Mouse (Mus musculus) urinary bladder, adult 18-20 months (tissue): ENCODE measurements around the gene Trmt1.

Experiments used
- DNase-seq, 2 experiments: peaks; one replicate each; pipeline ENCODE4 v3.0.0; 2022; ENCODE audit warnings: low spot score in 2 of 2, mixed read lengths in 2 of 2

The Trmt1 gene

DNA sequence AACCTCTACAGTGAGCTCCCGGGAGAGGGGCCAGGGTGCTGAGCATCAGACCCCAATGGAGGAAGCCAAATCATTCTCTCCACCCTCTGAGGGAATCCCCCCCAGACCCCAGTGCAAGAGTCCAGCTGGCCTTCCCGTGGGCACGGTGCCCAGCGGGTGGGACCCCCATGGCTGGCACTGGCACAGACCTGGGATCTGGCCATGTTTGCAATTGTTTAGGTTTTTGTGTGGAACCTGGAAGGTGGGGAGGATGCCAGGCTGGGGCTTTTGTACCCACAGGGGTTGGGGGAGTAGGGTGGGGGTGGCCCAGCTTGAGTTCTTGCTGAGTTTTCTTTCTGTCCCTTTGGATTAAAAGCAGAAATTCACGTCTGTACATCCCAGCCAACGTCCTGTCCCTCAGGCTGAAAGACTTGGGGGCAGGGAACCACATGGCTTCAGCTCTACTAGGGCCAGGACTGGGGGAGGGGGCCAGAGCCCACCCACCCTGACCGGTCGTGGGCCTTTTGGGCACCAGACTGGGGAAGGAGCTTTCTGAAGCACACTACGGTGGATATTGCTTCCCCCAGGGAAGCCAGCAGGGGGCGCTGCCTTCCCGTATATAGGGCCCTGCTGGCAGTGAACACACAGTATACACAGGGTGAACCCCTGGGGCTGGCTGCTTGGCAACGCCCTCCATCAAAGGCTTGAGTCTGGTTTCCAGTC, 22.8 kb downstream of the Trmt1 start:
- peak; percentile 70 to 77 for DNase-seq

DNA sequence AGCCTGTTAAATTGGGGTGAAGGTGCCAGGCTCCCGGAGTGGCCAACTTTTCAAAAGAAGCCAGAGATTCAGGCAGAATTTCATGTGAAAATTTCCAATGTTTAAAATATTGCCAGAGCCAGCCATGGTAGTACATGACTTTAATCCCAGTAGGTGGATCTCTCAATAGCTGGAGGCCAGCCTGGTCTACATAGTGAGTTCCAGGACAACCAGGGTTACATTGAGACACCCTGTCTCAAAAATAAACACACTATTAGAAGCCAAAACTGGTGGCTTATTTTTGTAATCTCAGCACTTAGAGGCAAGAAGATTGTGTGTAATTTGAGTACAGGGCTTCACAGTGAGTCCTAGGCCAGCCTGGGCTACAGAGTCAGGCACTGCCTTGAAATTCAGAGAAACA, 23.8 kb downstream of the Trmt1 start:
- DNase-seq = no peak

DNA sequence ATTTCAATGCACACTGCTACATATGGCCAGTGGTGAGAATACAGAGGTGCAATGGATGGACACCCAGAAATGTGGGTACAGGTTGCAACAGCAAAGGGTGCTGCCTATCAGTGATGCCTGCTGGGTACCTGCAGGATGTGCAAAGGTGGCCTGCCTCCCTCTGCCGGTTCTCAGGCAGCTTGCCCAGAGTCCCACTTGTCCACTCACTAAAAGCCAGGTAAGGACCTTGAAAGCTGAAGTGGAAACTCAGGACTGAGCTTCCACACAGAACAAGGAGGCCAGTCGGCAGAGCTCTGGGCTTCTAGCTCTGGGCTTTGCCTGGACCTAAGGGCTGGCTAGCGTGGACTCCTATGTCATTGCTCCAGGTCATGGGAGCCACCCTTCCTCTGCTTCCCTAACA, 25.2 kb downstream of the Trmt1 start:
- no peak for DNase-seq

DNA sequence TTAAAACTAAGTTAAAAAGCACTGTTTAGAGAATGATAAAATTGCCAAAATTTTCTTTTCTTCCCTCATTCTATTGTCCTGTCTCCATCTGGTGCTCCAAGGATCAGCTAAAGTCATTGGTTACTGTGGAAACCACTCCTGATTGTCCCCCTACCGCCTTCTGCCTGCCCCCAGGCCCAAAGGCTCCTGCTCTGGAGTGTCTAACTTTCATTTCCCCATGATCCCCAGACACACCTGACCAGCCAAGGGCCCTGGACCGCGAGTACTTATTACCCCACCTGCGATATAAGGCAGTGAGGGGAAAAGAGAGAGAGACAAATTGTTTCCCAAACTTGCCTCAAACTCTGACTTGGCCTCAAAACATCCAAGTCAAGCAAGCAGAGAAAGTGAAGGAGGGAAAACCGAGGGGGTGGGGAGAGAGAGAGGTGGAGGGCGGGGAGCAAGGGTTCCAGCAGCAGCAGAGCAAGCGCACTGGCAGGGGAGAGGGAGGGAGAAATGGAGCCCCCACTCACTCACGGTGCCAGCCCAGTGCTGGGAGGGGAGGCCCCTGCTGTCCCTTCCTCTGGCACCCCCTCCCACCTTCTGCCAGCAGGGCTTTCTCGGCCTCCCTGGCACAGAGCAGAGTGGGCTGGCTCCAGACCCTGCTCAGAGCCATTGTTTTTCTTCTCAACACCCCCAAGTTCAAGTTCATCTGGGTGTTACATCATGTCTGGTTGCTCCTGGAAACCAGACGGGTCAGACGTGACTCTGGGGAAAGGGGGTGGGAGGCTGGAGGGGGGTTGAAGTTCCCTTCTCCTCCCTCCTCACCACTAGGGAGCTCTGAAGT, 26.0 kb downstream of the Trmt1 start:
- no peak for DNase-seq

DNA sequence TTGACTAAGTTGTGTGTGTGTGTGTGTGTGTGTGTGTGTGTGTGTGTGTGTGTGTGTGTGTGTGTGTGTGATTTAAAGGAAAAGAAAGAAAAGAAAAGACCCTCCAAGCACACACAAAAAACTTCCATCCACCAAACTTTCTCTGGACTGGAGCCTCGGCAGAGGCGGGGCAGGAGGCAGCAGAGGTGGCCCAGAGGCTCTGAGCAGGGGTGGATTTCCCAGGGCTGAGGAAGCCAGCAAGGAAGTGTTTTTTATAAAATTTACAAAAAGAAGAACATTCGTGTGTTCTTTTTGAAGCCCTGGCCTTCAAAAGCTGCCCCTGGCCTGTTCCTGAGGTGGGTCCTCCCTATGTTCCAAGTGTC, 26.6 kb downstream of the Trmt1 start:
- DNase-seq = no peak

DNA sequence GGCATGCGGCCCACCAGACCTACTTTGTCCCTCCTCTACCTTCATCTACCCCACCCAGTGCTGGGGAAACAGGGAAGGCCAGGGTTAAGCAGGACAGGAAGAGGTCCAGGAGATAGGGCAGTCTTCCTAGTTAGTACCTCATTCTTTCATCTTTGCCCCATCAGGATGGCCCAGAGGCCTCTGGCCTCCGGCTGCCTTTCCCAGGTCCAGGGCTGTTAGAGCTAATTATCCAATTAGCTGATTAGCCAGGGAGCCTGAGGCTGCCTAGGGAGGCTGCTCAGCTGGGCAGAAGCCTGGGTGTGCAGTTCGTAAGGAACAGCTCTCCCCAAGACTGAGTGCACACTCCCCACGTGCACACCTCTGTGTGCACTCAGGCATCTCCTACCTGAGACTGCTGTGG, 27.3 kb downstream of the Trmt1 start:
- DNase-seq = no peak

DNA sequence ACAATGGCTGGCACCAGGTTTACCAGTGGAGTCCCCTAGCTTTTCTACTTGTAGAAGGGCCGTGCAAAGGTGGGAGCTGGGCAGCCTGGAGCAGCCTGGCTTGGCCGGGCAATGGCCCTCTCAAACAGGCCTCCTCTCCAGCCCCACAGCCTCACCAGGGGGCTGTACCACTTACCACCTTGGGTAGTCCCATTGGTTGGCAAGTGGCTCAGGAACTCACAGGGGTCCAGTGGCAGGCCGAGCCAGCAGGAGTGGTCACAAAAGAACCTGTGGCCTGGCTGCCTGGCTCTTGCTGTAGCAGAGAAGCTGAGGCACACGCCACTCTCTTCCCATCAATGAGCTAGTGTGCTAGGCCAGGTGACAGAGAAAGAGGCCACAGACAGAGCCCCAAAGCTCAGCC, 28.1 kb downstream of the Trmt1 start:
- no peak for DNase-seq

DNA sequence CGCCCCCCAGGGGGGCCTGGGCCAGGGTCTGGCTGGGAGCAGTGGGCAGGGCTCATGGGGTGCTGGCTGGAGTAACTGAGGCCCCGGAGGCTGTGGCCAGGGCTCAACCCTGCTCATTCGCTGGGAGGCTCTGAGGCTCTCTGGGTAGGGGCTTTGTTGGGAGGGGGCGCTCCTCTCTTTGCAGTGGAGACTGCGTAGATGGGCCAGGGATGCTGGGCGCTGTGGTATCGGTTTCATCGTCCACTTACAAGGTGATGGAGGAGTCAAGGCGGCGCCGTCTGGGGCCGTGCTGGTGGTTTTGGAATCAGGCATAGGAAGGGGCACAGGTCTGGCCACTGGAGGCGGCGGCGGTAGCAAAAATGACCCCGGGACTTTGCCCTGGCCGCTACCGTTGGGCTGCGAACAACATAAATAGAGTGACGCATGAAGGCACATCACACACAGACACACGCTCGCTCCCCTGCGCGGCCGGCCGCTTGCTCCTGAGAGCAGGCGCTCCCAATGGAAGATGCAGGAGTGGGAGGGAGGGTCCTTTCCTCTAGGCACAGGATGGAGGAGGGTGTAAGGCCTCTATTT, 29.9 kb downstream of the Trmt1 start:
- DNase-seq = no peak

DNA sequence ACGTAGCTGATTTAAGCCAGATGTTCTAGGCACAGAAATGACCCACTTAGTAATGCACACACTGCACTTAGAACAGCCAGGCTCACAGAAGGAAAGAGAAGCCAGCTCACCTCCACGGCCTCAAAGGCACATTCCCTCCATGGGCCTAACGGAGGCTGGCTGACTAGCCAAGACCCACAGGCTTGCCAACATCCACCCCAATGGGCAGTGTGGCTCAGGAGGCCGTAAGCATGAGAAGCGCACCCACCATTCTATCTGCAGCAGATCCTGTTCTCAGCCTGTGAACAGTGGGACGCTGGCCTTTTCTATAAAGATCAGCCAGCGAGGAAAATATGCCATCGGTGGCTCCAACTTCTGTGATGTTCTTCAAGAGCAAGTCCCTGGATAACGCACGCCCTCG, 30.7 kb downstream of the Trmt1 start:
- no peak for DNase-seq

DNA sequence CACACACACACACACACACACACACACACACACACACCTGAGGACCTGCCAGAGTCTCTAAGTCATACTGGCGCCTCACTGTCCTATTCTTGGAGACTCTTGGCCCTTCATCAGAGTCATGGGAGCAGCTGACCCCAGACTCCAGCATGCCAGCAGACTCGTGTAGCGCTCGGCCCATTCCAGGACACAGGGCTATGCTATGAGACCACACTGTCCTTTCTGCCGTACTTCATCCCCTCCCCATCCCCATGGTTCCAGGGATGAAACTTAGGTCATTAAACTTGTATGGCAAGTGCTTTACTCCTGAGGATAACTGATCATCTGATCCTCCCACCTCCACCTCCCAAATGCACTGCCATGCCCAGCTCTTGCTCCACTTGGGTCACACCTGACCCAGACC, 32.4 kb downstream of the Trmt1 start:
- DNase-seq = no peak

DNA sequence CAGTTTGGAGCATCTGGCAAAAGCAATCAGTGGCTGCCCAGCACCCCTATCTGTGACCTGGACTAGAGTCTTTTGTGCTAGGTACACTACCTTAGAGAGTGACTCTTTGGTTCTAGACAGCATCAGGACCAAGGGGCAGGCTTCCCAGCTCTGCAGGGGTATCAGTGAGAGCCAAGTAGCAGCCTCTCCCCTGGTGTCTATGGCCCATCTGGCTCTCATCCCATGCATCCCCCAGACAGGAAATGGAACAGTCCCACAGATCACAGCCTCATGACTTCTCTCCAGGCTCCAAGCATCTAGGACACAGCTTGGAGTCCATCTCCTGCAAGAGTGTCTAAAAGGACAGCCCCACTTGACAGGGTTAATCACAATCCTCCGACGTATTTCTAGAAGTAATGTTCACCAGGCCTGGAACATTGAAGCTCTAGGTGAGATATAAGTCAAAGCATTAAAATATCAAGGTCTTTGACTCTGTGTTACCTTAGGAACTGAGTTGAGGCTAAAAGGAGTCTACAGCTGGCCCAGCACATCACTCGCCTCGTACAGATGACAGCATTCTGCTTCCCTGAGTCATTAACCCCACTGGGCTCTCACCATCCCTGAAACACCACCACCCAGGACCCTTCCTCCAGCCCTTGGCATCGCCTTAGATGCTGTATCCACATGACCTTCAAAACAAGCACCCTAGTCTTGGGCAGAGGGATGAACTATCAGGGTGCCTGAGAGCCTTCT, 33.0 kb downstream of the Trmt1 start:
- DNase-seq = no peak

DNA sequence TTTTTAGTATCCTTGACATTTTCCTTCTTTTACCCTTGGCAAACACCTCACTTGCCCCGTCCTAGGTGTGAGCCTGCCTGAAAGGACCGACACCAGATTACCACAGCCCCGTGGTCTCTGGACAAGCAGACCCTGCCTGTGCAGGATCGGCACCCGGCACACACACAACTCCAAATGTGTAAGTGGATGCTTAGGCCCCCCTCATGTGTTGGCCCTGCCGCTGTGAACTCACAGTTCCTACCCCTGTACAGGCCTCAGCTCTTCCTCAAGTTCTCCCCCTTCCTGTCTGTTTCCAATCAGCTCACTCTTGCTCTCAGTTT, 36.4 kb downstream of the Trmt1 start:
- no peak for DNase-seq

DNA sequence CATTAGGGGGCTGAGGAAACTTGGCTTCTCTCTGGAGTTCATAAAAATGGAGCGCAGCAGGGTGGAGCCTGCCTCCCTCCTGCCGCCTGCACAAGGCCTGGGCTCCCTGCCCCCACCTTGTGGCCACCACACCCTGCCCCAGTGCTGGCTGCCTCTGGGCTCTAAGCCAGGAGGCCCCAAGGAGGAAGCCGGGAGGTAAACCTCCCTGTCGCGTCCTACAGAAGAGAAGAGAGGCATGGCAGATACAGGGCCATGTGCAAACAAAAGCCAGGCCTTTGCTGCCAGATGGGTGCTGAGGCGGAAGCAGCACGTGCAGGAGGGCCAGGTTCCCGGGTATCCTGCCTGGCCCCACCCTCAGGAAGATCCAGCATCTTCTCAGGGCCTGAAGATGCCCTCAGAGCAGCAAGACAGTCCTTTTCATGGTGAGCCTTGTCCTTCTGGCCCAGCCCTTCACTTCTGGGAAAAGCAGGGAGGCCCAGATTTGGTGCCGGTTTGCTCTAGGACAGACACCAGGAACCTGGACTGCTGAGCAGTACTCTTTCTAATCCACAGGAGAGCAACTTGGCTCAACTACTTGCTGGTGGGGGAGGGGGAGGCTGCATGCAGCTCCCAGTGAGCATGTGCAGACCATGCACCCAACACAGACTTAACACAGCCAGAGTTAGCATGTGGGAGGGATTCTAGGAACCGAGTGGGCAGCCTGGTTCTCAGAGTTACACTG, 36.9 kb downstream of the Trmt1 start, which contains the start of gene G430095P16Rik:
Gene G430095P16Rik, plus strand, starts transcription at position 158 of the 721 bp plus-strand sequence.
- peak; percentile 75 to 85 for DNase-seq

DNA sequence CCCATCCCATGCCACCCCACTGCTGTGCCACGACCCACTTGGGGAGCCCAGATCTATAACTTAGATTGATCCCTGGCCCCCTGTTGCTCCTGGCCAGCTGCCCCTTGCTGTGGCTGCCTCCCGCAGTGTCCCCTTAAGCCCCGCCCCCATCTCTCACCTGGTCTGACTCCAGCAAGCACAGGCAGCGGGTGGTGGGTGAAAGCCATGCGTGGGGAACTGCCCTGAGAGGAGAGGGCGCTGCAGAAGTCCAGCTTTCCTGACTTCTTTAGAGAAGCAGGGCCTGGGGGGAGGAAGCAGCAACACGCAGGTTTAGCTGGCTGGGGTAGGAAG, 37.4 kb downstream of the Trmt1 start:
- DNase-seq = no peak

DNA sequence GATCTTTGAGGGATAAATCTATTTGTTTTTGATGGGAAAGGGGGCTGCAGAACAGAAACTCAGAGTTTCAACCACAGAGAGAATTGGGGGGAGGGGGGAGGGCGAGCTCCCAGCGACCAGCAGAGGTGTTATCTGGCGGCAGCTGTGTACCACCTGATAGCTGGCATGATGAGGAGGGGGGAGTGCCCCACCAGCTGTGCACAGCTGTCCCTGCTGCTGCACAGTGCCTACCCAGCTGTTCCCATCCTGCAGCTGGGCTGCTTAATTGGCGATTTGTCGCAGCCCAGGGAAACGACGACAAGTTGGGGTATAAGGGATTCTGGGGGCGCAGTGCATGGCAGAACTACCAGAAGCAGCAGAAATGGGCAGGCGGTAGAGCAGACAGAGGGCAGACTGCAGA, 38.6 kb downstream of the Trmt1 start:
- no peak for DNase-seq

DNA sequence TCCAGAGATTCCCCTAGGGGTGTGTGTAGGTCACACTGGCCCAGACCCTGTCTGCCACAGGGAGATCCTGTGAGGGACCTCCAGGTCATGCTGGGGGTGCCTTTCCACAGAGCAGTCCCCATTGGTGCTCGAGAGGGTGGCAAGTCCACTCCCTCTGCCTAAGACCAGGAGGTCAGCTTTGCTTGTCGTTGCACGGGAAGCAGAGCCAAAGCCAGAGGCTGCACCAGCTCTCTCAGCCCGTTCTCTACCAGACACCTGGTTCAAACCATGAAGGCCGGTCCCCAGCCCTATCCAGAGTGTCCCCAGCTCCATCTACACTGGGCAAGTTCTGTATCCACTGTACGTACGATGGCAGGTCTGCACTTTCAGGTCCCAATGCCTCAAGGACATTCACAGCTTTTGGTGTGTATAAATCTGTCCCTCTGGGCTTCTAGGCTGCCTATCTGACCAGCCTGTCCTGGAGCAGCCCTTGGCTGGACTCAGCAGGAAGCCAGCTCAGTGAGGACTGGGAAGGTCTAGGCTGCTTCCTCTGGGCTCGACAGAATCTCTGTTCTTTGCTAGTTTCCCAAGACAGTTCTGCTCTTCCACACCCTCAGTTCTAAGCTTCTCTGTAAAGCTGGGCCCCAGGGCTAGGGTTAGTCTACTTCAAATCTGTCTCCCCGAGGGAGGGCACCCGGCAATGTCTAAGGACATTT, 39.3 kb downstream of the Trmt1 start:
- DNase-seq = no peak

DNA sequence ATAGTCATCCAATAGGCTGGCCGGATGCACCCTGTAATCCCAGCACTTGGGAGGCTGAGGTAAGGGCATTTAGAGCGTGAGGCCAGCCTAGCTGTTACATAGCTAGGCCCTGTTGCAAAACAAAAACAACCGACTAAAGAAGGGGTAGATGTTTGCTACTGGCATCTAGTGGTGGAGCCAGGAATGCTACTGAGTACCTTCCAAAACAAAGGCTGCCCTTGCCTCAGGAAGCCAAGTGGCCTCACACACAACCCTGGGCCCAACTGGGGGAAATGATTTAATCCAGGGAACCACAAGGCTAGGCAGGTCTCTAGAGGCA, 39.8 kb downstream of the Trmt1 start:
- DNase-seq = no peak

DNA sequence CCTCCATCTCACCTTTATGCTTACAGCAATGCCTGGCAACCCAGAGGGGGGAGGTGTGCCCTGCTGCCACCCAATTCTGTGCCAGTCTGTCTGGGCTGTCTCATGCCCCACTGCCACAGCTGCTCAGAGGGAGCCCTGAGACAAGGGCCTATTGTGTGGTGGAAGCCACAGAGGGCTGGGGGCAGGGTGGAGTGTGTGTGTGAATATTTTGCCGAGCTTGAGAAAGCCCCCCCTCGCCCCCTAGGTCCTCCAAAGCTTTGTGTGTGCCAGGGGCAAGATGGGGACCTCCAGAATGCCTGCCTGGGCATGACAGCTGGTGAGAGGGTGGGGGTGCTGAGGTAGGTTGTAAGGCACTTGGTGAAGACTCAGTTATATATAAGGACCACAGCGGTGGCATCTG, 42.4 kb downstream of the Trmt1 start:
- no peak for DNase-seq

DNA sequence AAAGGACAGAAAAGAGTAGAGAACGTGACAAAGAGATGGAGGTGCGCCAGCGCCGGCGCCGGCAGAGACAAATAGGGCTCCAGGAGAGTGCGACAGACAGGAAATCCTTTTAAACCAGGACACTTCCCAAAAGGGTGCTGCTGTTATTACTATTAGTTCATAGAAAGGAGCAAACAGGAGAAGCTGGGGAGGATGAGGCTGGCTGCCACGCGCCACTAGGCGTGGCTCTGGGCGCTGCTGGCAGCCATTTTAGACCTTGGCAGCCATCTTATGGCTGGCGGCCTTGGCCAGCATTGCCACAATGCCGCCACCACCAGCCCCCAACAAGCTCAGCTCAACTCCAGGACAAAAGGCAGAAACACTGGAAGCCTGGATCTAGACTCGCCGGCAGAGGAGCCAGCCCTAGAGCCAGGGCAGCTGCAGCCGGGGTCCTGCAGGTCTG, 43.8 kb downstream of the Trmt1 start:
- DNase-seq = no peak

DNA sequence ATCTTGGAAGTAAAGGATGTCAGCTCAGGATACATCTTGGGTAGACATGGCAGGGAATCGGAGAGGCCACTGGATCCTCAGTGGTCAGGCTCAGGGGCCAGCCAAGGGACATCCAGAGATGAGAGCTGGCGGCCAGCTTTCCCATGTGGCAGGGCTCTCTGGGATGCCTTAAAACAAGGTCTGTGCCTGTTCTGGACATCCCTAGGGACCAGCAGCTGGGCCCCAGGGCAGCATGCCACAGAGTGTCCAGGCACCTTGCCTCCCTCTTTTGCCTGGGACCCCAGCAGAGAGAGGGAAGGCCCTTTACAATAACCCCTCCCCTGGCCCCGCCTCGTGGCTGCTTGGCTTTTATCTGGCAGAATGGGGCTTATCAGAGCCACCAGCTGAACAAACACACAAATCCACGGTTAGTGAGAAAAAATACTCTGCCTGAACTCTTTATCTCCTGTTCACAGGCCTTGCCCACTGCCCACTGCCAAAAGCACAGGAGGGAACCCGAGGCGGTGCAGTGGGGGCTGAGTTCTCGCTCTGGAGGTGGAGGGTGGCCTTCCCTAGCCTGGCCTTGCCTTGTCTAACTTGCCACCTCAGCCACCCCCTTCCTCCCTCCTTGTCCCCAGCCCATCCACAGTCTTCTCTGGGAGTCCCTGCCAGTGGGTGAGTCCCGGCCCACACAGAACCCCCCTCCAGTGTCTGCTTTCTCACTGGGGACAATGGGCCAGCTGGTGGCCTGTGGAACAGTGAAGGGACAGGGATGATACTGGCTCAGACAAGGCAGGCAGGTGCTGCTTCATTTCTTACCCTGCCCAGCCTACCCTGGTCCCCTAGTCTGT, 44.6 kb downstream of the Trmt1 start:
- no peak for DNase-seq
